Mouse (Mus musculus): ENCODE measurements around the gene Mrpl43.

- TF ChIP-seq HCFC1 (IDR thresholded peaks at IDR 0.05; ENCODE audit: borderline replicate concordance, insufficient read depth, low read length) (no peak), MAFK (IDR thresholded peaks at IDR 0.05; ENCODE audit: insufficient read depth, low read depth, low read length) (no peak), CHD2 (IDR thresholded peaks at IDR 0.05; ENCODE audit: low read depth, low read length) (no peak), ZNF384 (IDR thresholded peaks at IDR 0.05; ENCODE audit: low read depth, low read length) (no peak)
Measured at GRCm38 (mm10) chr19:45013581-45014225, 7.5 kb upstream of the Mrpl43 start.
